Mouse (Mus musculus): ENCODE measurements around the gene Wiz. TPM values are rescaled to one million over a fixed set of nuclear protein-coding genes. Genes with fewer than 3 reads are reported as not detected.

Gene Wiz
- total and polyA plus RNA-seq, 3 experiments: 1.2 to 25.4 (median 4.4) TPM

GRCm38 (mm10) chr17:32358192-32358942 is 30.9 kb downstream of the Wiz start:
- Histone ChIP-seq H3K27ac (ENCODE audit: insufficient read depth, low read depth) (no peak overlapping the region), H3K27me3 (replicated peaks) (no peaks in the 10 kb centered on the region), H3K9me3 (replicated peaks; ENCODE audit: low read length) (no peaks in the 10 kb centered on the region), H3K79me2 (replicated peaks; ENCODE audit: control insufficient read depth, extremely low read depth, insufficient read depth, poor library complexity, severe bottlenecking) (peaks cover 16% of the 10 kb centered on the region), H3K4me3 (replicated peaks in 1 of 3; ENCODE audit: low read depth in 2 of 3, low read length in 2 of 3, poor library complexity in 1 of 3) (no peak overlapping the region), H3K9ac (ENCODE audit: insufficient read depth, low read depth) (no peak overlapping the region), H3K36me3 (replicated peaks in 1 of 2; ENCODE audit: control insufficient read depth in 1 of 2, insufficient read depth in 1 of 2, low read length in 1 of 2) (peaks cover 73 to 96% of the 10 kb centered on the region in 2 experiments), H3K4me2 (ENCODE audit: insufficient read depth, low read depth, poor library complexity, severe bottlenecking) (no peak overlapping the region), H3K4me1 (ENCODE audit: control insufficient read depth in 1 of 2, insufficient read depth in 2 of 2) (peaks cover 9 to 14% of the 10 kb centered on the region in 2 experiments)
- dilution Hi-C loops (cut with MboI; ENCODE audit: extremely low pct_ligation_motif_present, extremely low pct_unique_long_range_greater_than_20kb, low sequenced_read_pairs): no loop called here
- TF ChIP-seq NELFE (IDR thresholded peaks at IDR 0.05; ENCODE audit: low read depth, low read length) (no peak), IRF4 (IDR thresholded peaks at IDR 0.05; ENCODE audit: low read depth, low read length) (no peak)
- DNase-seq (ENCODE audit: extremely low read depth): no peak
- in situ Hi-C loops (cut with MboI; ENCODE audit: low pct_ligation_motif_present, low pct_unique_long_range_greater_than_20kb, low sequenced_read_pairs): no loop called here

DNA sequence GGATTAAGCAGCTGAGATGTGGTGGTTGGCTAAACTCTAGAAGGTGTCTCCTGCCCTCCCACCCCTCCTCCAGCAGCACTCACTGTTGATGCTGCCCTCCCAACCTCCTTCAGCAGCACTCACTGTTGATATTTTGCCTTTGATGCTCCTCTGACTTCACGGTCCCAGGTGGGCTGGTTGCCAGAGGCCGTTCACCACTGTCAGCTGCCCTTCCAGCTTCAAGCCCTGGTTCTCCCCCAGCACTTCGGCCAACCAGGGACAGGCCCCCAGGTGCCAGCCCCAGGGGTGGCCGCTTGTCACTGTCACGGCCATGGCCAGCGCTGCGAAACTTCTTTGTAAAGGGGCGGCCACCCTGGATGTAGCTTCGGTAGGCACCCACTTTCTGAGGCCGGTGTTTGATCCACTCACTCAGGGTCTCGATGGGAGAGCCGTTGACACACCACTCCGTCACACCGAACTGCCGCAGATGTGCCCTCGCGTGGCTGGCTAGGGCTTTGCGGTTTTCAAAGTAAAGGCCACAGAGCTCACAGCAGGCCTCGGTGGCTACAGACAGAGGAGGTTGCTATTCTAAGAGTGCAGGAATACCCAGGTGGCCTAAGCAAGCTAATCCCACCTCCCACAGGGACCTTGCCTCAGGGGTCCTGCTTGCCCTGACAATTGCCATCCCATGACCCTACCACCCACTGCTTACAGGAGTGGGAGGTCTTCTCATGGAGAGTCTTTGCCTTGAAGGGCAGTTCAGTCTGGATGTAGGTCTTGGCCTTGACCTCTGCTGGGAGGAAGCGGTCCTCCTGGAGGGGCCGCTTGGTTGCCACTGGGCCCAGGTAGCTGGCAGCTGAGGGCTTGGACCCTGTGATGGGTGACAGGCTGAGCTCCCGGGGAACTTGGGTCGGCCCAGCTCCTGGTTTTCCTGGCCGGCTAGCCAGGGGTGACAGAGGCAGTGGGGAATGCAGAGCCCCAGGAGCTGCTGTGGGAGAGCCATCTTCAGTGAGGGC is 32.2 kb downstream of the Wiz start:
- Histone ChIP-seq H3K4me2 (ENCODE audit: insufficient read depth, low read depth, poor library complexity, severe bottlenecking) (no peak overlapping the region), H3K4me1 (ENCODE audit: control insufficient read depth in 1 of 2, insufficient read depth in 2 of 2) (peaks cover 0 to 1% of the 10 kb centered on the region in 2 experiments; a peak in 2 of 4 replicates), H3K79me2 (replicated peaks; ENCODE audit: control insufficient read depth, extremely low read depth, insufficient read depth, poor library complexity, severe bottlenecking) (peaks cover 3% of the 10 kb centered on the region; the same call in 1 of the 2 replicates), H3K4me3 (replicated peaks in 1 of 3; ENCODE audit: low read depth in 2 of 3, low read length in 2 of 3, poor library complexity in 1 of 3) (no peak overlapping the region), H3K9me3 (replicated peaks; ENCODE audit: low read length) (no peaks in the 10 kb centered on the region), H3K27ac (ENCODE audit: insufficient read depth, low read depth) (no peak overlapping the region), H3K27me3 (replicated peaks) (no peaks in the 10 kb centered on the region), H3K36me3 (replicated peaks in 1 of 2; ENCODE audit: control insufficient read depth in 1 of 2, insufficient read depth in 1 of 2, low read length in 1 of 2) (peaks cover 73 to 95% of the 10 kb centered on the region in 2 experiments), H3K9ac (ENCODE audit: insufficient read depth, low read depth) (no peak overlapping the region)
- TF ChIP-seq USF2 (conservative IDR thresholded peaks at IDR 0.05; ENCODE audit: low read depth, low read length) (no peak), EP300 (IDR thresholded peaks at IDR 0.05; ENCODE audit: low read length) (no peak), IRF4 (IDR thresholded peaks at IDR 0.05; ENCODE audit: low read depth, low read length) (no peak), NRF1 (IDR thresholded peaks at IDR 0.05; ENCODE audit: low read depth, low read length) (no peak), ZMIZ1 (IDR thresholded peaks at IDR 0.05; ENCODE audit: low read depth, low read length) (no peak), POLR2AphosphoS2 (IDR thresholded peaks at IDR 0.05; ENCODE audit: low read depth, low read length) (no peak)
- no peak for DNase-seq (ENCODE audit: extremely low read depth)
- dilution Hi-C loops (cut with MboI; ENCODE audit: extremely low pct_ligation_motif_present, extremely low pct_unique_long_range_greater_than_20kb, low sequenced_read_pairs): no loop called here
- in situ Hi-C loops (cut with MboI; ENCODE audit: low pct_ligation_motif_present, low pct_unique_long_range_greater_than_20kb, low sequenced_read_pairs): no loop called here

DNA sequence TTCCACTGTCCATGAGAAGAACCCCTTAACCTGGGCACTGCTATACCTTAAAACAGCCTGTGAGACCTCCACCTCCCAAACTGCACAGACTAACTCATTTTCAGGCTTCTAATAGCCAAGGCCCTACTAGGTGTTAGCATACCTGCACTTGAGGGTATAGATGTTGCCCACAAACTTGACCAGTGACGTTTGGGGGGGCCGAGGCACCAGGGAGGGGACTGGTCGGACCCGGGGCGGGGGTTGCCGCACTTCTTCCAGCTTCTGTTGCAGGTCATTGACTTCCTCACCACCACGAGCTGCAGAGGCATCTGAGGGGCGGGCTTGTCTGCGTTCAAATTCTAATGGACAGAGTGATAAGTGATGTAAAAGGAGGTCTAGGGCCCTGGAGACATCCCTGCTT is 33.0 kb downstream of the Wiz start:
- H3K4me1 ChIP-seq (ENCODE audit: control insufficient read depth in 1 of 2, insufficient read depth in 2 of 2): peaks cover 0 to 2% of the 10 kb centered on the region in 2 experiments; a peak in 2 of 4 replicates
- no peak overlapping the region for H3K27ac ChIP-seq (ENCODE audit: insufficient read depth, low read depth)
- no peak overlapping the region for H3K4me3 ChIP-seq (replicated peaks in 1 of 3; ENCODE audit: low read depth in 2 of 3, low read length in 2 of 3, poor library complexity in 1 of 3)
- dilution Hi-C loops (cut with MboI; ENCODE audit: extremely low pct_ligation_motif_present, extremely low pct_unique_long_range_greater_than_20kb, low sequenced_read_pairs): no loop called here
- H3K79me2 ChIP-seq (replicated peaks; ENCODE audit: control insufficient read depth, extremely low read depth, insufficient read depth, poor library complexity, severe bottlenecking): no peaks in the 10 kb centered on the region
- peaks cover 67 to 87% of the 10 kb centered on the region in 2 experiments for H3K36me3 ChIP-seq (replicated peaks in 1 of 2; ENCODE audit: control insufficient read depth in 1 of 2, insufficient read depth in 1 of 2, low read length in 1 of 2)
- H3K27me3 ChIP-seq (replicated peaks): no peaks in the 10 kb centered on the region
- no peak for DNase-seq (ENCODE audit: extremely low read depth)
- no peak overlapping the region for H3K9ac ChIP-seq (ENCODE audit: insufficient read depth, low read depth)
- TF ChIP-seq POLR2A (IDR thresholded peaks at IDR 0.05; ENCODE audit: low read depth, low read length) (no peak), E2F4 (IDR thresholded peaks at IDR 0.05; ENCODE audit: insufficient replicate concordance, low read depth, low read length) (no peak), GABPA (IDR thresholded peaks at IDR 0.05; ENCODE audit: insufficient replicate concordance, low read depth, low read length) (no peak)
- no peak overlapping the region for H3K4me2 ChIP-seq (ENCODE audit: insufficient read depth, low read depth, poor library complexity, severe bottlenecking)
- in situ Hi-C loops (cut with MboI; ENCODE audit: low pct_ligation_motif_present, low pct_unique_long_range_greater_than_20kb, low sequenced_read_pairs): no loop called here
- H3K9me3 ChIP-seq (replicated peaks; ENCODE audit: low read length): no peaks in the 10 kb centered on the region

All from CH12.LX (cell line).